Mouse (Mus musculus) embryo, embryonic 10 days (tissue): Measurements from ENCODE around the gene St8sia1.
A peak's percentile ranks its signal among the peaks of the same experiment; 100 is the strongest.

Experiments used
- DNase-seq: peaks from one replicate; pipeline ENCODE4 v3.0.0-alpha.2; 2015; ENCODE audit warnings: low spot score

Gene St8sia1

DNA sequence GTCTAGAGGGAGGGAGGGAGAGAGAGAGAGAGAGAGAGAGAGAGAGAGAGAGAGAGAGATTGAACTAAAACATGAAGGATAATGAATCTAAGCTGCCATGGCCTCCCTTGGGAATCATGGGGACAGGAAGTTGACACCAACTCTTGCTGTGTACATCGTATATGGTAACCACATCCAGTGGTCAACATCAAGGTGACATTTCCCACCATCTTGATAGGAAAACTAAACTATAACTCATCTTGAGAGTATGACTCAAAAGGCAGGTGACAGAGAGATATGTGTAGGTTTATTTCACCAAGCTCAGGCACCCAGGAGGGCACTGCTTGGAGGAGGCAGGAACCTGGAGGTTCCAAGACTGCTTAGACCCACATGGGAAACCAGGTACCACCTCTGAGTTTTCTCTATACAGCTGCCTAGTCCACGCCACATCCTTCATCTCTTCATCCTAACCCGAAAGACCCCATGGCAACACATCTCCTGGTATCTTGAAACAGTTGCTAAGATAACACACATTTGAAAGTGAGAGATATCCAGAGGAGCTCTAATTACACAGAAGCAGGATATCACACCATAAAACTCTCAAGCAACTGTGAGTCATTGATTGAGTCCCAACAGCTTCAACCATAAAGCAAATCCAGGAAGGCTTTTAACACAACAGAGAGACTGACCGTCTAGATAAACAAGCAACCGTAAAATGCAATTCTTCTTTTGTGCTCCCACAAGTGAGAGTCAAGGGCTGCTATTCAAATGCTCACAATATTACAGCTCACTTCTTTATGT, 141.1 kb downstream of the St8sia1 start:
- no peak for DNase-seq

DNA sequence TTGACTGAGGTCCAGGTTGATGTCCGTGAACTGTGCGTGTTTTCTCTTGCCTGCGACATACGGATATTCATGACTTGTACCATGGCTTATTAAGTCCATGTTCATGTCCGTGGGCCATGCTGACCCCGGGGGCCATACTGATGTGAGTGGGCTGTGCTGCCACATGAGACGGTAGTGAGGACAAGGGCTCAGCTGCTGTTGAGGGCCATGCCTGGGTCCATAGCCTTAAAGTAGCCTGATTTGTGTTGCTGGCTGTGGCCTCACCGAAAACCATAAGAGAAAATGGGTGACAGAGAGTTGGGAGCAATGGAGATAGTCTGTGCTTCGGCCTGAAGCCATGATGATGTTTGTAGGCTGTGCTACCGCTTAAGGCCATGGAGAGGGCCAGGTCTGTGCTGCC, 145.9 kb downstream of the St8sia1 start:
- DNase-seq, result no peak

DNA sequence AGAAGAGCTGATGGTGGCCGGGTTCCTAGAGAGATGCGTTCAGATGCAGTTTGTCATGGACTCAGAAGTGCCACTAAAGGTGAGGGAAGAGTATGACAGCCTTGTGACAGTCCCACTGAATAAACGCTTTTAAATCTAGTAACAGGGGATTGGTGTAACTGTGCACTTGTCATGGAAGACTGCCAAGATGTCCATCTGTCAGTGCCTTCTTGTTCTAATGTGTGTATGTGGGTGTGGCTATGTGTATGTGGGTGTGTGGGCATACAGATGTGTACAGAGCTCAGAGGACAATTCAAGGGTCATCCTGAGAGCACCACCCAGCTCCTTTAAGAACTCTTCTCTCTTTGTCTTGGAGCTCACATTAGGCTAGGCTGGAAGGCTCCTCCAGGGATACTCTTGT, 148.7 kb downstream of the St8sia1 start:
- DNase-seq, result no peak

DNA sequence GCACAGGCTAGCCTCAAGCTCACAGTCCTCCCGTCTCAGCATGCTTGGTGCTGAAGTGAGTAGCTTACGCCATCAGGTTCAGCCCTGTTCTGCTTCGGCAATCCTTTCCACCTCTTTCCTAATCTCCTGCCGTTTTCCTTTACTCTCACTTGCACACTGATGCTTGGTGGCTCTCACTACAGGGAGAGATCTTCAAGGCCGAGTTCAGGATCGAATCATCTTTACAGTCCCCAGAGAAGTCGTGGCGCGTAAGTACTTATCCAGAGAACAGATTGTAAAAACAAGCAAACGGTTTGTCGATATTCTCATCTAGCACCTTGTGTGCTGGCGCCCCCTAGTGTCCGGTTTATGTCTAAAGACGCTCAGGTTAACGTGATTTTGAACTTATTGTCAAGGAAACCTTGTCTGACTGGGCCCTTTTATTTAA, 149.7 kb downstream of the St8sia1 start:
- DNase-seq, result peak; percentile 97

DNA sequence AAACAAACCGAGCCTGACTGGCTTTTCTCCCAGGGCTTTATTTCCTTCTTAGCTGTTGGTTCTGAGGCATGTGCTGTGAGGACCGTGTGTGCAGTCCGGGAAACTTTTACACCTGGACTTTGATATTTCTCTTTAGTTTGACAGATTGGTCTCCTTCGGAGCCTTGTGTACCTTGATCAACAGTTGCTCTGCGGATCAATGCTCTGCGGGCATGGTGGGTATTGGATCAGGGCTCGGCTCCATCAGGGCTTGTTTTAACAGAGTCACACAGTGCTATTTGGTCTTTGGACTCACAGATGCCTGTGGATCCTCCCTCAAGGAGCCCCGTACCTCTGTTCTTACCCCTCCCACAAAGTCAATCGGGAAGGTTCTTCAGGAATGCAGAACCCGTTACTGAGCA, 150.2 kb downstream of the St8sia1 start:
- DNase-seq, result no peak

DNA sequence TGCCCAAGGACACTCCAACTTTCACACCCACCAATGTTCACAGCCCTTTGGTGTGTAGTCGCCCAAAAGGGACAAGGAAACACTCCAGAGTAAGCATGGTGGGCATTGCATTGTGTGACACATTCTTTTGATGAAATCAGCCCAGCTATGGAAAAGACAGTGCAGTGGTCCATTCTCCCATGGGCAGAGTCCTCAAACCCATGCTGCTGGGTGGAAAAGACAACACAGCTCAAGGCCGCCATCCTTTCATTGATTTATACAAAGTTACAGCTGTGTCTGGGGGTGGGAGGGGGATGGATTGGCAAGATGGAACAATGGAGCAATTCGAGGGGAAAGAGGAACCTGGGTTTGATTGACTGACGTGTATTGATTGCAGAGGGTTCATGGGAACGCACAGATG, 151.3 kb downstream of the St8sia1 start:
- no peak for DNase-seq

DNA sequence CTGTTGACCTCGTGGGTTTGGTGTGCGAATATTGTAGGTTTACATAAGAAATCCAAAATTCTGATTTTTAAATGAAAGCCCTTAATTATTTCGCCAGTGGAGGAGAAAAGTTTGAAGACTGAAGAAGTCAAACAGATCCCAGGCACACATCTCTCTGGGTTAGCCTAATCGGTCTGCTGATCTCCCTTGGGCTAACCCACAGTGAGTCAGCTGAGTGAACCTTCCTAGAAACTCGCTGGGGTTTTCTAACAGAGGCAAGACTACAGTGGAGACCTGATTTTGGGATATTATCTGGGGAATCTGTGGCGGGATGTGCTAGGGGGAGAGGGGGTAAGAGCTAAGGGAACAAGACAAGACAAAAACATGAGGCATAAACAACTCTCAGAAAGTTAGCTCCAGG, 154.0 kb downstream of the St8sia1 start:
- no peak for DNase-seq

DNA sequence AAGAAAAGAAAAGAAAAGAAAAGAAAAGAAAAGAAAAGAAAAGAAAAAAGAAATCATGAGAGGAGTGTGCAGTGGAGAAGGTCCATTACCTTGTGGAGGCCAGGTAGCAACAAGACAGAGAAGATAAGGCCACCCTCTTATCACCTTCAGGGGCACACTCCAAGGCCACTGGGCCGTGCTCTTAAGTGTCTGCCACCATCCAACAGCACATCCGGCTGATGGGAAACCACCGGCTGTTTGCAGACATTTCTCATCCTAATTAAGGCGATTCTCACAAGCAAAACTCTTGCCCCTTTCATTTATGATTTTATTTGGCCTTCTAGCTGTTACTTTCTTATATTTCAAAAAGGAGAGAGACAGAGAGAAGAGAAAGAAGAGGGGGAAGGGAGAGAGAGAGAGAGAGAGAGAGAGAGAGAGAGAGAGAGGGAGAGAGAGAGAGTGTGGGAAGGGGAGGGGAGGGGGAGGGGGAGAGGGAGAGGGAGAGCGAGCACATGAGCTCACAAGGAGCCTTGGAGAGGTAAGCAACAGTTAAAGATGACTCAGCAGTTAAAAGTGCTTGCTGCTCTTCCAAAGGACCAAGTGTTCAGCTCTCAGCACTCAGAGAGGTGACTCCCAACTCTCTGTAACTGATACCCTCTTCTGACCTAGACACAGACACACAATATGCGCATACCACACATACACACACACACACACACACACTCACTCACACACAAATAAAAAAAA, 154.7 kb downstream of the St8sia1 start:
- DNase-seq, result no peak

DNA sequence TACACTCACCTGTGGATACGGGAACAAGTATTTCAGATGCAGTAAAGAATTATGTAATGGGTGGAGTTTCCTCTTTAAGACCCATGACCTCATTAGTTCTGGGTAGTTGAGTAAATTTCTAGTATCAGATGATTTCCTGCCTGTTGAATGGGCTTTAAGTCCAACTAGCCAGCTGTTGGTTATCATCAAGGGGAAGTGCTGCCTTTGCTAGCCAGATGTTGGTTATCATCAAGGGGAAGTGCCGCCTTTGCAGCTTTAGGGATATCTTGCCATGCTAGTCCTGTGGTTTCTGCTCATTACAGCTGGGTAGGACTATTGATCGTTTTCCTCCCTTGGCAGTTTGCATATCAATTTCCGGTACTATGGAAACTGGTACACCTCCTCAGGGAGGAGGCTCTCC, 157.9 kb downstream of the St8sia1 start:
- no peak for DNase-seq

DNA sequence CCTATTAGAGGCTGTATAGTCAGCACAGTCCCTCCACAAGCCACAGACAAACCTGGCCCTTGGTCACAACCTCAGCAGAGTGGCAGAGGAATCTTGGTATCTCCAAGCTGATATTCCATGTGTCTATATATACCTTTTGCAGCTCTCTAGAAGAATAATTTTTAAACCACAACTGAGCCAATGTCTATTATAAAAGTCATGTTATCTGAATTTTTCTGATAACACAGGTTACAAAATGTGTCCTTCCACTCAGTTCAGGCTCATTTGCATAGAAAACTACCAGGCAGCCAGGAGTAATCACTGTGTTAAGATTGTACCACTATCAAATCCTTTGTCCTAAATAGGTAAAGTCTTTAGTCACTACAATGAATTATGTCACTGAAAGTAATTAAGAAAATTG, 159.8 kb downstream of the St8sia1 start, which contains the start of gene Sult6b2:
Sult6b2 (minus strand) TSS at position 101 of the 400 bp plus-strand sequence.
- no peak for DNase-seq

DNA sequence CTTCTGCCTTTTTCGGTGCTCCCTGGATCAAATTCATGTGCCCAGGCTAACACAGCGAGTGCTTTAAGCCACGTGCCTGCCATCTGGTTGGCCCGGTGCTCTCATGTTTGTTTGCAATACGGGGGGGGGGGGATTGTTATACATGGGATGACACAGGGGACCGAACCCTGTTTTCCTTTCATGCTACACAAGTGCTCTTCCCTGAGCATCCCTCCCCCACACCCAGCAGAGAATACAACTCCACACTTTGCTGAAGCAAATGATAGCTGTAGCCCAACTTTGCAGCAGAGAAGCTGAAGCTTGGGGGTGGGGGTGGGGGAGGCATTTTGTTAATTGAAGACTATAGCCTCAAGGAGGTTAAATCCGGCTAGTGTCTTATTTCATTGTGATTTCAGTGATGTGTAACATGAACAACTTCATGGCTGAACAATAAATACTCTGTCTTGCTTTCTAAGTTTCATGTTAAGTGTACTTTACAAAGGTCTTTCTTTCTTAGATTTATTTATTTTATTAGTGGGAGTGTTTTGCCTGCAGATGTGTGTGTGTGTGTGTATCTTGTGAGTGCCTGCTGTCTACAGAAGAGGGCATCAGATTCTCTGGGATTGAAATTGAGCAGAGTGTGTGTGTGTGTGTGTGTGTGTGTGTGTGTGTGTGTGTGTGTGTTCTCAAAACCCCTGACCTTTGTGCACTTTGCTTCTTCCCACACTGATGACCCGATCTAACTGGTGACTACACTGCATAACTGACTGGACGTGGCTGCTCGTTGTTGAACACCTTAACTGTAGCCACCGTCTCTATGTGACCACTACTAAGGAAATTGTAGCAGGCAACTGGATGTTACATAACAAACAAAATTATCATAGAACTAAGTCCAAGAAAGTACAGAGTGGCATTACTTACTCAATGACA, 161.4 kb downstream of the St8sia1 start:
- peak; percentile 37 for DNase-seq

DNA sequence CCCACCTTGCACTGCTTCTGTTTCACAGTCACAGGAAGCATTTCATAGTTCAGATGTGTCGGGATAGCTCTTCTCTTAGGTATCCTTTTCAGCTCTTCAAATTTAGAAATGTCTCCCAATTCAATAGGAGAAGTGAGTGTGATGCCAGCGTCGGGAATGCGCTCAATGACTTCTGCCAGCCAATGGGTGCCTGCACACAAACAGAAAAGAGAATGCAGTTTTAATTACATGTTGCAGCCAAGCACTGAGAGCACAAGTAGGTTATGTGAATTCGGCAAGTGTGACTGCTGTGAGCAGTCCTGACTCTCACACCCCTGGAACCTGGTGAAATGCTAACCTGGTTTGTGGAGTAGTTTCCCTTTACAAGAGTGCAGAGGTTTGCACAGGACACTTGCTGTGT, 162.6 kb downstream of the St8sia1 start:
- DNase-seq, result no peak

DNA sequence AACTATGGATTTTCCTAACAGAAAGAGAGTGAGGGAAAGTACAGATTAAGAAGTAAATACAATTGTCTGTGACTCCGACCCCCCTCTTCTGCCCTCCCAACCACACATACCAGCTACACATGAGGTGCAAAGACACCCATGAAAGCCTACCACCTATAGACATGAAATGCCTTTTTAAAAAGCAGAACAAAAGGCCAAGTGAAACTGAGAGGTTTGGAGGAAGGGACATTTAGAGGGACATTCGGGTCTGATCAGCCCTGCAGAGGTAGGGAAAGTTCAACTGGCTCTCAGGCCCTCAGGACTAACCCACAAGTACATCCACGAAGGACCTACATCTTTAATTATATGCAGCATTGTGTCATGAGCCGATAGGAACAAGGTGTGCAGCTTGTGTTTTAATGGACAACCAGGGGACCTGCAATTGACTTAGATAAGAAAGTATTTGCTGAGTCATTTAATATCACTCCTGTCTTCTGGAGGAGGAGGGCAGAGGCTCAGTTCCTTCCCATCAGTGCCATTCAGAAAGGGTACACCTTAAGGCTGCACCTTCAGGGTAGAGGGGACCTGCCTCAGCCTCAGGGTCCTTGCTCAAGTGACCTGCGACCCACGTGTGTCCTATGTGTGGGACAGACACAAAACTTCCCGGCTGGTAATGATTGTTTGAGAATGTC, 164.4 kb downstream of the St8sia1 start:
- DNase-seq, result no peak

DNA sequence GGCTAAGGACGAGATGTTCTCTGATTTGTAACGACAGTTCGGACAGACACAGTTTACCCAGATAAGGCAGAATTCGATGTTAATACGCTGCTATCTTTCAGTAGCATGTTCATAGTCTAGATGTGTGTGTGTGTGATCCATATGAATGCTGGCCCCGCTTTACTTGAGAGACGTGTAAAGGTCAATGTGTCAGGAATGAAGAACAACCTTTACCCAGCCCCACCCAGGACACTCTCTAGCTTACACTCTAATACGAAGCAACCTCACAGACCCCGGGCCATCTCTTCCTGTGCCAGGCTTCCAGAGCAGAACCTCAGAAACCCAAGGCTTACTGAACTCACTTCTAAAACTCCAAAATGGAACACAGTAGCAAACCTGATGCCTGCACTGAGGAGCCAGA, 165.4 kb downstream of the St8sia1 start:
- DNase-seq, result no peak

DNA sequence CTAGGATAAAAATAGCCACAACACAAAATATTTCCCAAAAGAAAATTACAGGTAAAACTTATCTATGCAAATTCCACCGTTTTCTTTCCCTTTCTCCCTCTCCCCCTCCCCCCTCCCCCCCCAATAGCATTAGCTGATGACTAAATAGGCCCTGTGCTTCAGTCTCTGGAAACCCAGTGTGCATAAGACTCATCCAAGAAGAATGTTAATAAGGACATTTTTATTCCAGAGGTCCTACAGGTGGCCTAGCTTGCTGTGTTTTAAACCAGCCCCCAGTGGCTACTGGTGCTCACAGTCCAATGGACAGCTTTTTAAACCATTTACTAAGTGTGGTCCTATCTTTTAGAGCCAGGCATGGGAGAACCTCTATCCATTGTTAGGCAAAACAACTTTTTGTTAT, 166.3 kb downstream of the St8sia1 start:
- DNase-seq, result no peak

DNA sequence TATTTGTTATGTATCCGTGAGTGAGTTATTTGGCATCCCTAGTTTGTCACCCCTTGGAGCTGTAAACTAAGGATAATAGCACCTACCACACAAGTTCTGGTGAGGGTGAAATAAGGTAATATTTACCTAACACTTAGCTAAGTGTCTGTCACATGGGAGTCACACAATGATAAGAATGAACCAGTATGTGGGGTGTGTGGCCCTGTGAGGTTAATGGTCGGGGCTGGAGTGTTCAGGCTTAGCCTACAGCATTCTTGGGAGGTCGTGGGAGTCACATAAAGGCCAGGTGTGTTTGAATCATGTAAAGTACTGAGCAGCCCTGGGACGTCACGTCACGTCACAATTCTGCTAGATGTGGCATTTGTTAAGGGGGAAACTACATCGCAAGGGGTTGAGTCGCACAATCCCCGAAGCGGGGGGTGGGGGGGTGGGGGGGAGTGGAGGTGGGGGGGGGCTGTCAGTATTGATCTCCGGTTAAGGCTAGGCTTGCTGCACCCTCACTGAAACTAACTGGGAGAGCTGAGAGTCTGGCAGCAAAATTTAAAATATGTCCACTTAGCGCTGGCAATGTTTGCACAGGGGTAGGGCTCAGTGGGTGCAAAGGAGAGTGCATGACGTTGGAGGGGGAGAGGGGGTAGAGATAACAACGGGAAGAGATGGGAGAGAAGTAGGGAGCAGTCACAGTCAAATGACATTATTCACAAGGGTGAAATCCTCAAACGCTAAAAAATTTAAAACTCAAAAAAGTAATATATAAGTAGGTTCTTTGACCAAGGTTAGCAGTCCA, 168.4 kb downstream of the St8sia1 start:
- no peak for DNase-seq

DNA sequence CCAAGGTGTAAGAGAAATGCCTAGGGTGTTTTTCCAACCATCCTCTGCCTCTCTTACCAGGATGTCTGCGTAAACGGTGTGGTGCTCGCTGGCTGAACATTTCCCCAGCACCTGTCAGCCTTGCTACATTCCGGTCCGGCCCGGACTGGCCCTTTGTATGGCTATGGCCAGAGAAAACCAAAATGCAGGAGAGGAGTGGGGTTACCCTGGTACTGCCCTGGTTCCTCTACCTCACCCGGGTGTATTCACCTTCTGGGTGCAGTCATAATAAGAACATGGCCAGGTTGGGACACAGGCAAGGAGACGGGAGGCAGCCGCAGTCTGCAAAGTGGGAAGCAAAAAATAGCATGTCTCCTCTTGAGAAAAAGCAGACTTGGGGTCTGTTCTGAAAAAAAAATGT, 169.2 kb downstream of the St8sia1 start:
- no peak for DNase-seq

DNA sequence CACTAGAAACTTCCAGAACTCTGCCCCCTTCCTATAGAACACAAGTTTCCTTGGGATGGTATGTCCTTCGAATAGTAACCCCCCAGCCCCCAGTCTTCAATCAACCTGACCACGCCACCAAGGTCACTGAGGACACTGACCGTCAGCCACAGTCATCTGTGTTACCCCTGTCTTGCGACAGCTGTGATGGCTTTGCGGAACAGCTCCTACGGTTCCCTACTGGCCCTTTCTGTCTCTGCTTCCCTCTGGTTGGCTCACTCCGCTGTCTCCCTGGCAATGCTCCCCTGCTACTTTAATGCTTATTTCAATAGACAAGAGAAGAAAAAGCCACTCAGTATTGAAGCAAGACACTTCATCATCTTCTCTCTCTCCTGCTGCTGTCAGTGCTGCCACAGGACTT, 170.8 kb downstream of the St8sia1 start:
- peak; percentile 42 for DNase-seq

DNA sequence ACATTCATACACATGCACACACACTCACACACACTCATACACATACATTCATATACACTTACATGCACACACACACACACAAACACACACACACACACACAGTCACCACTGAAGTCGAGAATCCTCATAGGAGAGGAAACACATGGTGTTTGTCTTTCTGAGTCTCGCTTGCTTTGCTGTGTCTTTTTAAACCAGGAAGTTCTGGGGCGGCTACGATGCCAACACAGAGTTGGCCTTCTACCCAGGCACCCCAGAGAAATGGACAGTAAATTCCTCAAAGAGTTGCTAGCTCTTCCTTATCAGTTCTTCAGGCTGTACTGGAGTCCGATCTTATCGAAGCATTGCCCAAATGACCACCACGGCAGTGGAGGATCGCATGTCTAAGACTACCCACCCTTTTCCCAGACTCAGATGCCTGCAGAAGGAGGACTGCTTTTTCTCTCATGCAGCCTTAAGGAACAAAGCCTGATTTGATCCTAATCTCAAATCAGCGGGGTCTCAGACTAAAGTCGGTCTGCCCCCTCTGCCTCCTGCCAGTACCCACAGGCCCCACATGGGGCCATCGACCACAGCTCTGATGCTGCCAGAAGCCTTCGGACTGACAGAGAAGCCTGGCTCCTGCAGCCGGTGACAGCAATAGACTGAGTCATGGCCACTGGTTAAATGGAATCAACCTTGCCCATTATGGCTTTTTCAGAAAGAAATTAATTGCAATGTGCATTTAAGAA, 171.8 kb downstream of the St8sia1 start:
- DNase-seq, result no peak

DNA sequence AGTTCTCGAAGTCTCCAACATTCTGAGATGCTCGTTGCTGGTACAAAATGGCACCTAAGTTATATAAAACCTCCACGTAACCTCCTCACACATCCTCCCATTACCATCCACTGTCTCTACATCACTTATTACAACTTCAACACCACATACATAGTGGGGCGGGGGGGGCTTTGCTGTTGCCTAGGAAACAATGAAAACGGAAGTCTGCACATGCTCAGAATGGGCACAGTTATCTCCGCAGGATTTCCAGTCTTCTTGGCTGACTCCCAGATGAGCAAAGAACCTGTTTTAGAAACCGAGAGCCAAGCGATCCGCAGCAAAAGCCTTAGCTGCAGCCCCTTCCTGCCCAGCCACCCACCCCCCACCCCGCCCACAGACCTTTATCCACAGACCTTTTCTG, 174.5 kb downstream of the St8sia1 start:
- no peak for DNase-seq
